In genomic region chr8:46843855-46844254, GRCm38 (mm10) we compare ENCODE assay signal across 13 mouse cellular contexts.
DNase-seq lines count a peak whose midpoint lies in the region; ATAC-seq and TF ChIP-seq lines count a peak whose summit lies in the region.
"Had no signal": no experiment of that assay in that cellular context is flagged by ENCODE, and none has a peak within 500 bp of the region (broad histone marks: within the 10 kb centered on the region; RNA-seq: fewer than 3 reads in every experiment).

No protein-coding gene starts in this region.

- no peaks in the 10 kb centered on the region for H3K9me3 ChIP-seq in heart, postnatal 0 days (replicated peaks; ENCODE audit: control insufficient read depth, low read length)
- no peaks in the 10 kb centered on the region for H3K9me3 ChIP-seq in lung, embryonic 15.5 days
- no peaks in the 10 kb centered on the region for H3K9me3 ChIP-seq in forebrain, embryonic 14.5 days (replicated peaks; ENCODE audit: control insufficient read depth, low read length)
- H3K9me3 ChIP-seq: embryonic facial prominence, embryonic 12.5 days; forebrain, embryonic 12.5 days had no signal

- peaks cover 60% of the 10 kb centered on the region for H3K79me2 ChIP-seq in macrophage (ENCODE audit: inconsistent target)

- no peak for ATAC-seq in heart, postnatal 0 days (ENCODE audit: insufficient read depth, low read depth)
- no peak for ATAC-seq in lung, embryonic 15.5 days (ENCODE audit: borderline replicate concordance, extremely low read depth, low FRiP score, low TSS enrichment)
- no peak for ATAC-seq in forebrain, embryonic 14.5 days

- DNase-seq in heart, postnatal 0 days (ENCODE audit: low spot score) = no peak
- no peak for DNase-seq in heart, postnatal 25 days (ENCODE audit: low spot score)
- DNase-seq in lung, postnatal 10 days = no peak
- DNase-seq in cerebellum, postnatal 25 days = no peak
- DNase-seq in forebrain, embryonic 14.5 days (ENCODE audit: low spot score) = no peak
- DNase-seq: cerebellum, postnatal 10 days; kidney, adult 8-10 months had no signal

- H3K27me3 ChIP-seq in heart, postnatal 0 days (ENCODE audit: control insufficient read depth, insufficient read depth, low read length) = no peaks in the 10 kb centered on the region
- no peaks in the 10 kb centered on the region for H3K27me3 ChIP-seq in lung, embryonic 15.5 days
- no peaks in the 10 kb centered on the region for H3K27me3 ChIP-seq in forebrain, embryonic 14.5 days (replicated peaks; ENCODE audit: control insufficient read depth, insufficient read depth, low read length)
- H3K27me3 ChIP-seq: embryonic facial prominence, embryonic 12.5 days; forebrain, embryonic 12.5 days had no signal

- H3K9ac ChIP-seq in heart, postnatal 0 days (replicated peaks; ENCODE audit: low read depth, low read length) = no peak overlapping the region
- H3K9ac ChIP-seq in lung, embryonic 15.5 days = no peak overlapping the region
- H3K9ac ChIP-seq in forebrain, embryonic 14.5 days (ENCODE audit: low read length) = no peak overlapping the region
- H3K9ac ChIP-seq: embryonic facial prominence, embryonic 12.5 days; forebrain, embryonic 12.5 days had no signal

- H3K36me3 ChIP-seq in heart, postnatal 0 days (replicated peaks; ENCODE audit: control insufficient read depth, insufficient read depth, low read length) = peaks cover 41% of the 10 kb centered on the region
- peaks cover 22% of the 10 kb centered on the region for H3K36me3 ChIP-seq in lung, embryonic 15.5 days
- H3K36me3 ChIP-seq in macrophage (ENCODE audit: inconsistent target) = peaks cover 48% of the 10 kb centered on the region
- H3K36me3 ChIP-seq in forebrain, embryonic 14.5 days (ENCODE audit: control insufficient read depth, insufficient read depth, low read length) = peaks cover 9% of the 10 kb centered on the region; the same call in 1 of the 2 replicates

- H3K27ac ChIP-seq in heart, postnatal 0 days (ENCODE audit: low read depth) = peak overlapping the region; percentile 86
- H3K27ac ChIP-seq in lung, embryonic 15.5 days = peak overlapping the region; percentile 86
- H3K27ac ChIP-seq in cortical plate, adult 2 months (ENCODE audit: insufficient read depth, low read length) = peak overlapping the region; percentile 94
- H3K27ac ChIP-seq in macrophage = peak overlapping the region; percentile 99
- H3K27ac ChIP-seq in forebrain, embryonic 14.5 days (ENCODE audit: low read depth, low read length) = no peak overlapping the region
- H3K27ac ChIP-seq: embryonic facial prominence, embryonic 12.5 days had no signal

- H3K4me1 ChIP-seq in heart, postnatal 0 days (ENCODE audit: control insufficient read depth, insufficient read depth) = peaks cover 22% of the 10 kb centered on the region
- H3K4me1 ChIP-seq in lung, embryonic 15.5 days = peaks cover 48% of the 10 kb centered on the region
- H3K4me1 ChIP-seq in cortical plate, adult 2 months (ENCODE audit: control insufficient read depth, insufficient read depth, low read length) = no peaks in the 10 kb centered on the region
- no peaks in the 10 kb centered on the region for H3K4me1 ChIP-seq in forebrain, embryonic 14.5 days (ENCODE audit: control insufficient read depth, insufficient read depth, low read length)
- H3K4me1 ChIP-seq: embryonic facial prominence, embryonic 12.5 days; forebrain, embryonic 12.5 days had no signal

- intact Hi-C loops in heart, postnatal 25 days (cut with DNase I) = loop anchor here (2.0 kb wide), 1 partner anchor 105 kb away; the partner anchor contains the start of gene Irf2

- no peak overlapping the region for H3K4me3 ChIP-seq in heart, postnatal 0 days (ENCODE audit: low read depth, low read length)
- no peak overlapping the region for H3K4me3 ChIP-seq in lung, embryonic 15.5 days
- no peak overlapping the region for H3K4me3 ChIP-seq in cortical plate, adult 2 months (ENCODE audit: insufficient read depth, low read length)
- no peak overlapping the region for H3K4me3 ChIP-seq in macrophage (ENCODE audit: inconsistent target)
- H3K4me3 ChIP-seq in forebrain, embryonic 14.5 days (ENCODE audit: low read depth, low read length) = no peak overlapping the region
- H3K4me3 ChIP-seq: embryonic facial prominence, embryonic 12.5 days; forebrain, embryonic 12.5 days; myocyte had no signal

- no peak overlapping the region for H3K4me2 ChIP-seq in heart, postnatal 0 days (ENCODE audit: low read depth, low read length)
- no peak overlapping the region for H3K4me2 ChIP-seq in lung, embryonic 15.5 days
- H3K4me2 ChIP-seq in forebrain, embryonic 14.5 days (ENCODE audit: low read length) = no peak overlapping the region
- H3K4me2 ChIP-seq: embryonic facial prominence, embryonic 12.5 days; forebrain, embryonic 12.5 days had no signal

- 79% methylated on average over 4 of the region's 4 CpGs for WGBS in heart, postnatal 0 days
- 84% methylated on average over 4 of the region's 4 CpGs for WGBS in lung, embryonic 15.5 days
- WGBS in macrophage (ENCODE audit: missing documents) = 81% methylated on average over 4 of the region's 4 CpGs
- WGBS in forebrain, embryonic 14.5 days = 90% methylated on average over 4 of the region's 4 CpGs

- TF ChIP-seq POLR2A in cortical plate, adult 2 months (IDR thresholded peaks at IDR 0.05; ENCODE audit: extremely low read depth, insufficient read depth, low read length) = no peak

- no peak for TF ChIP-seq CTCF in heart, postnatal 0 days (IDR thresholded peaks at IDR 0.05; ENCODE audit: low read depth)
- TF ChIP-seq CTCF in cortical plate, adult 2 months (IDR thresholded peaks at IDR 0.05; ENCODE audit: extremely low read depth, insufficient read depth, low read length) = no peak

- no peak for TF ChIP-seq EP300 in heart, postnatal 0 days (IDR thresholded peaks at IDR 0.05; ENCODE audit: low read depth)
